Mouse (Mus musculus) right cerebral cortex, adult 2 months (tissue): ENCODE measurements at regions not wholly inside any gene's neighbourhood (a gene's known extent, or its start where the extent isn't known, plus 50 kb on each side); places are given as distances from the start of the nearest gene placed in this dataset.

Experiments used
- DNase-seq, 2 experiments: peaks; one replicate each; pipeline ENCODE4 v3.0.0; 2021 to 2022; ENCODE audit warnings: low spot score in 2 of 2

DNA sequence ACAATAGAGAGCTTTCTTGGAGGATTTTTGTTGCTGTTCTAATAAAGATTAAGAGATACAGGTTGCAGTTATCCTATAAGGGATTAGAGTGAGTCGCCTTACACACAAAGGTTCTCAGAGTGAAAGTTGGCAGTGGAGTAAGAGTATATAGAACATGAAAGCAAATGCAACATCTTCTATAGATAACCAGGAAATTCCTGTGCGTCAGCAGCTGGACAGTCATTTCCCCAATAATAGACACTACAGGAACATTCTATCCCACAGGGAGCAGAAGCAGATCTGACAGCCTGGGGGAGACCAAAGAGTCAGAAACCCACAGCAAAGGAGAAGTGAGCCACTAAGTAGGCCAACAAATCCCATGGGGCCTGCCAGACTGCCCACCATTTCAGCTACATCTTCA is 348.7 kb downstream of the Elavl2 start:
- DNase-seq, result no peak

DNA sequence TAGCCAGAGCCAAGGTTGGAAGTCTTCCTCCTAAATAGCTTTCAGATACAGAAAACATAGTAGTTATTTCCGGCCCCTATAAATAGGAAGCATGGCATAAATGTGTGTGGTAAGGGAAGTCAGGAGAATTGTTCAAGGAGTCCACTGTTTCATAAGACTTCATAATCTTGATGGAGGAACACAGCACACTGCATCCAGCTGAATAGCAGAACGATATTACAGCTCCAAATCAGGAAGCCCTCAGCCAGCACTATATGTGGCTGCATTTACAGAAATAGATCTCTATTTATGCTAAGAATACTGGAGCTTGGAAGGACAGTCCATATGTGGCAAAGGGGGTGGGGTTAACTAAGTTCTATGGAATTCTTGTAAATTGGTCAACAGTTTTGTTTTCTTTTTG is 371.1 kb downstream of the Elavl2 start:
- DNase-seq, result no peak

DNA sequence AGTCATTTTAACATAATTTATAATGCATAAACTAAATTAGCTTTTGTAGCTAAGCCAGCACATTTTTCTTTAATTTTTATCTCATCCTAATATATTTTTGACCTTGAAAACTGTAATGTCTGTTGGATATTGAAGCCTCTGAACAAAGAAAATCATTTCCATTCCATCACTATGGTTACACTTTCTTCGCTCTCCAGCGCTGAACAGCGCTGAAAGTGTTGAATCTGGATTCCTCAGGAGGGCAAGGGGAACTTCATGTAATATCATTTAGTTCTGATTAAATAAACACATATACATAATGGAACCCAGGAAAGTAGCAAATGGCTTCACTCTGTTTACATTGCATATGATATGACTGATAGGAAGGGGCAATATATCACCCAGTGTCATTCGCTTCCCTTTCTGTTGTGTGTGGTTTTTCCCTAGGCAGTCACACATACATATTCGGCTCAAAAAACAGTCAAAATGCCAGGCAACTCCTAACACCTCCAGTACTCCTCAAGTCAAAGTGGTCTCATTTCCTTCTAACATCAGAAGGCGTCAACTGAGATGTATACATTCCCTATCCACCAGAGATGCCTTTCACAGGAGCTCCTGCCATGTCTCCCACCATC is 372.5 kb downstream of the Elavl2 start:
- no peak for DNase-seq

DNA sequence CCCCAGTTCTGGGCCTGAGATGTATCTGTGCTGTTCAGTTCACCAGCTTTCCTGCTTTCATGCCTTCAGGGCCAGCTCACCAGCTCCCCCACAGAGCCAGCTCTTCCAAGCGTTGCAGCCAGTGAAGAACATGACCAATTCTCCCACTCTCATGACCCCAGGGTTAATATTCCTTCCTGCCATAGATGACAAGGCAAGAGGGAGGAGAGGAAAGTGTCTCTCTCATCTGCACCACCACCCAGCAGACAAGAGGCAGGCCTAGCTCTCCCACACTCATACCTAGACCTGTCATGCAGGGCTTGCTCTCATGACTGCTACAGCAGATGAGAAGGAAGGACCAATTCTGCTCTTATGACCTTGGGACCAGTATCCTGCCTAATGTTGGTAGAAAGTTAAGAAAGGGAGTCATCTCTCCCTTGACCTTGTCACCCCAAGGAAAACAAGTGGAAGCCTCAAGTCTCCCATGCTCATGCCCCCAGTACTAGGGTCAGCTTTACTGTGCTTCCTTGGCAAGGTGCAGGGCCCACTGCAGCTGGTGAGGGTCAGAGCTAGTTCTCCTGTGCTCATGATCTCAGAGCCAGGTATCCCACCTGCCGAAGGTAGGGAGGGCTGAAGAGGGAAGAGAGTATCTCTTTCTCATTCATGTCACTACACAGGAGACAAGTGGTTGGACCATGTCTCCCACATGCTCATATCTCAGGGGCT is 404.0 kb downstream of the Elavl2 start:
- DNase-seq, result no peak

DNA sequence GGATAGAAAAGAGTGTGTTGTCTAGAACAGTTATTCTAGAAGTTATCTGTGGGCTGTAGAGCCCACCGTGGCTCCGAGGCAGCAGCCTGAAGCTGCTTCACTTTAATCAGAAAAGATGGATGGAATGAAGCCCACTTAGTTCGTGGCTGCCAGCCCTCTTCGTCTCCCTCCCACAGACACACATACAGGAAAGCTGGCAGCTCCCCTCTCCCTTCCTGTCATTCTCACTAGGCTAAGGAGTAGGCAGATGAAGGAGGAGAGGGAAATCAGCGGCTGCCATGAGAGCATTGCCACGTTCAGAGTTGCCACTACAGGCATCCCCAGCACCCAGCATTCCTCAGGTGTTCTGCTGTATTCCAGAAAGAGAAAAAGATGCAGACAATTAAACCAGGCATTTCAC is 435.9 kb downstream of the Elavl2 start:
- peak; percentile 11 to 14 for DNase-seq

DNA sequence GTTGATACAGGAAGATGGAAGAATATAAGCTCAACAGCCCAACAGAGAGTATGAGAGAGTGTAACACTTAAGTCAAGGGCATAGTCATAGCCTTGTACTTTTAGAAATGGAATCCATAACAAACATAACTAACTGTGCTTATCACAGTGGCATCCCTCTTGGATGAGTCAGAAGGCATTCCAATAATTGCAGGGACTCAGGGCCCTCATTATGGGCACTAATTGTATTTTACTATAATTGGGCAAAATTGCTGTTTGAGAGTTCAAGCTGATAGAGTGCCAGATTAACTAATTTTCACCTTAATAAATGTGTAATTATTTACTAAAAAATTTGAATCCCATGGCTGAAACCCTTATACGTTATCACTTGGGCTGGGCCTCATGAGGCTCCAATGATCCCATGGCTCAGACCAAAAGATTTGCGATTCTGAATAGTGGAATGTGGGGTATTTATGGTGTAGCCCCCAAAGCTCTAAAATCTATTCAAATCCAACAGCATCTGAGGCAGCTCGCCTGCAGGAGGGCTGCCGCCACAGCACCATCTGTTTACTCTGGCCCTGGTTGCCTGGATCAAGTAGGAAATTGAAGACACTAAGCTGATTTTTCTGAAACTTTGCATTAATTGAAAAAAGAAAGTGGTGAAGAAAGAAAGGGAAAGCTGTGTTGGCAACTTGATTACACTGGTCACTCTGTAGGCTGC is 456.7 kb downstream of the Elavl2 start:
- peak in 1 of 2 experiments; percentile 2 for DNase-seq

DNA sequence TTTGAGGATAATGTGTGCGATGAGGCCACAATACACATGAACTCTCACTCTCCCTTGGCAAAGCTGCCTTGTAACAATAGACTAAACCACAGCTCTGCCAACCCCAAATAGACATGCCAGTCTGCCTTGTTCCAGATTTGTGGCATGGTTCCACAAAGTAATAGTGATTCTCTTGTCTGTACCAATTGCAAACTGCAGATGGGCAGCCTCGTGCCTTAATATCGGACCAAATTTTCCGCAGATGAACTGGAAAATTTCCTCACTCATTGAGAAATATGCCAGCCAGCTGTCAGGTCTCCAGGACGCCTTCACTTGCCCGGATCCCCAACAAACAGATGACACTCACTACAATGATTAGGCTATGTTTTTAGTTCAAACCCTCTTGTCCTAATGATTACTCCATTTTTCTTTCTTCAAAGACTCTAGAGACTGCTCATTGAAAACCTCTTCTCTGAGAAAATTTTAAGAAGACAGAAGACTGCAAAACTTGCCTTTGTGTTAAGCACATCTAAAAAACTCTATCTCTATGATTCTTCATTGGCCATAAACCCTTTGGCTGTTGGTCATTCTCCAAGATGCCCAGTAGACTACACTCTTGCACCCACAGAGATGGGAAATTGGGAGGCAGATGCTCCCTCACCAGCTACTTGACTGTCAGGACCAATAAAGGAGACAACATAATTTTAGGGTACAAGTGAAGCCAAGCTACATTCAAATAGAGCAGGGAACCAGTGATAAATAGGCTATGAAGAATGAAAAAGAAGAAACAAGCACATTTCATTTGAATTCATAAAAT is 483.1 kb downstream of the Elavl2 start:
- no peak for DNase-seq

DNA sequence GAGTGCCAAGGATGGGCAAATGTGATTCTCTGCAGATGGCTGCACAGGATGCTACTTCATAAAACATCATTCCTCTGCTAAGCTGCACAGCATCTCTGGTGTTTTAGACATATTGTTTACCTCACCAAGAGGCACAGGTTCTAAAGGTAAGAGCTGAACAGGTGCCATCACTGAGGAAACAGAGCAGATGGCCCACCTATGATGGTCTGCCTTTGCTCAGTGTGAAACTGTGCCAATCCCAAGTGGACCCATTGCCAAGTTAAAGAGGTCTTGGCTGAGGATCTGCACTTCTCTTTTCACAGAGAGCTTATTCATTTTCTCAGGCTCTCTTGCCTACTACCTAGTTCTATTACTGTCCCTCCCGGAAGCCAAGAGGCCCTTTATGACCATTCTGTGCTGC is 494.3 kb downstream of the Elavl2 start:
- DNase-seq, result no peak

DNA sequence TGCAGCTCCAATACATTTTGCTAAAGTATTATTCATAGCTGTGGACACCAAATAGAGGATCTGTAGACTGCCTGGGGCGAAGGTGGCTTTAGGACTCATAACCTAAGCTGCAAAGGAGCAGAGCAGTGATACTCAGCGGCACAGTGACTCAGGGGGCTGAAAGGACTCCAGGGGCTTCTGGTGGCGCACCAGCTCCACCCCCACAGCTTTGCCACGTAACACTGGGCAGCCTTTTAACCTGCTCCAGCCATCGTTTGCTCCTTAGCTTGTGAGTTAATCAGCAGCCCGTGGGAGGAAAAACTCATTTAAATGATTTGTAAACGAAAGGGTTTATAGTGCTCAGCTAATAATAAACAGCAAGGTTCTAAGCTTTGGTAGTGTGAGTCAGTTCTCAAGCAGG is 532.4 kb downstream of the Elavl2 start:
- DNase-seq, result no peak

DNA sequence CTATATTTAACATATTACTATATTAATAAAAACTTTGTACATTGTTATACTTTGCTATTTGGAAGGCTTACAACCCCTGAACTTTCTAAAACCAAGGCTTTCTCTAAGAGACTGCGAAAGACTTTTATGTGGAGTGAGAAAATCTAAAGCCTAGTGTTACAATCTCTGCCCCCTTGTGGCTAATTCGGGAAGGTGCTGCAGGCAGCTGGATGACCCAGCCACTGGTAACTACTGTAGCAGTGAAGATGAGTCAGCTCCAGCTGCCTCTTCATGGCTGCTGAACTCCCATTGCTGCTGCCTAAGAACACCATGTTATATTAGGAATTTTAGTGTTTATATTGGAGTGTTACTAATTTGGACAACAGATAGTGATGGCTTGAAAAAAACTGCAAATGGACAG is 539.7 kb downstream of the Elavl2 start:
- peak in 1 of 2 experiments; percentile 13 for DNase-seq

DNA sequence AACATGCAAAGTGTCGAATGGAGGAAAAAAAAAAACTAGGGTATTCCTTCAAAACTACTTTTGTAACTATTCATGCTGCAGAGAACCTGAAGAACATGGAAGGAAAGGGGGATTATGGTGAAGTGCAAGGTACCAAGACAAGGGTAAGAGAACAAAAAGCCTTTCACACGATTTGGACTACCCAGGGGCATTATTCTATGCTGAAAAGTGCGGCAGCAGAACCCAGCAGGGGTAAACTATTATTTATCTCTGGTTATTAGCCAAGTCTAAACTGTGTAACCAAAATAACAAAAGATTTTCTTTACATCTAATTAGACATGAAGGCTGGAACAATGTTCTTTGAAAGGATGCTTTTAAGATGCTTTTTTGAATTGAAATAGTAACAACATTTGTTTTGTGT is 560.8 kb downstream of the Elavl2 start:
- no peak for DNase-seq

DNA sequence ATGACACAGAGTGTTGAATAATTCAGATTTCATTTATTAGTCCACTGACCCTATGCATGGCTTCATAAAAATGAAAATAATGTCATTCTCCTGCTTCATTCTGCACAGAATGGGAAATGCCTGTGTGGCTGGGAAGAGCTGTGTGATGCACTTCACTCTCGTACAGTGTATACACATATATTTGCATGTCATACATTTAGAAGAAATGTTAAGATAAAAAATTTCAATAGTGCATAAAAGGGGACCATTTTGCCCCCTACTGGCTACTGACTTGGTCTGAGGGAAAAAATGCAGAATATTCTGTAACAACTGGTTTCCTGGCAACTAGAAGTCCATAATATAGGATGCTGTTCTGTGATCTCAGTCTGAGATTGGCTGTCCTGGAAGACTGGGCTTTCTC is 580.5 kb downstream of the Zfp352 start:
- no peak for DNase-seq

DNA sequence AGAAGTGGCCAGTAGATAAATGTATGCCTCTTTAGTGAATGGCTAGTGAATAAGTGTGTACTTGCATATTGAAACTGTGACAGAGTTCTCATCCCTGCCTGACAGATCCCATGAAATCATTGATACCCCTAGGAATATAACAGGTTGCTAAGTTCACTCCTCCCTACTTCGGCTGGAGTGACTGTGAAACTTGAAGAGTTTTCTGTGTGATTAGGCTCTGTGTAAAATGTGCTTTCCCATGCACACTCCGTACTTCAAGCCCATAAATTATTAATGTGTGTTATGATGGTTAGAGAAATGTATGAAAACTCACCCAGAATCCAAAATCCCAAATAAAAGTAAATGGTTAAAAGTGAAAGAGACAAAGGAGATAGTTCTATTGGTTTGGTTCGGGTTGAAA is 580.0 kb downstream of the Zfp352 start:
- DNase-seq, result no peak

DNA sequence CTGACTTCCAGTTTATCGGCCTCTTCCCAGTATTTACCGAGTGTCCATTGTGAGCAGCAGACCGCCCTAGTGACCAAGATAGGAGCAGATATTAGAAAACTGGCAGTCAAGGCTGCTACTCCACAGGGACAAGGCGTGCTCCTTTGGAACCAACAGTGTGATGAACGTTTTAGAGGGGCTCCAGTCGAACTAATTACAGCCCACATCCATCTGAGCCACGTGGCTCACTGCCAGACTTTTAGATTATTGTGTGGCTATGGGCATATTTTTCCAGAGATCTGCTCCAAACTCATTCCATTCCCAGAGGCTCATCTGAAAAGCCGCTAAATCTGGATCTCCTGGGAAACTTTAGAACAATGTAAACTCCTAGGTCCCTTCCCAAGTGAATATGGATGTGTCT is 578.9 kb downstream of the Zfp352 start:
- DNase-seq, result no peak
